21 mouse cellular contexts compared by ENCODE assay signal in genomic region chr4:138785721-138786120, GRCm38 (mm10). TPM values are rescaled to one million over a fixed set of nuclear protein-coding genes. Genes with fewer than 3 reads are reported as not detected.
DNase-seq lines count a peak whose midpoint lies in the region; ATAC-seq and TF ChIP-seq lines count a peak whose summit lies in the region.
"Had no signal": no experiment of that assay in that cellular context is flagged by ENCODE, and none has a peak within 500 bp of the region (broad histone marks: within the 10 kb centered on the region; RNA-seq: fewer than 3 reads in every experiment).

No protein-coding gene starts in this region.

- H3K4me1 ChIP-seq in midbrain, postnatal 0 days (ENCODE audit: insufficient read depth, low read length): no peaks in the 10 kb centered on the region
- H3K4me1 ChIP-seq in midbrain, embryonic 15.5 days: no peaks in the 10 kb centered on the region
- no peaks in the 10 kb centered on the region; the same call in 1 of the 2 replicates for H3K4me1 ChIP-seq in stomach, embryonic 15.5 days
- H3K4me1 ChIP-seq: embryonic facial prominence, embryonic 13.5 days; hindbrain, embryonic 15.5 days; neural tube, embryonic 12.5 days had no signal

- H3K27me3 ChIP-seq in midbrain, postnatal 0 days (ENCODE audit: insufficient read depth, low read length): no peaks in the 10 kb centered on the region
- no peaks in the 10 kb centered on the region for H3K27me3 ChIP-seq in midbrain, embryonic 15.5 days (replicated peaks)
- H3K27me3 ChIP-seq in stomach, embryonic 15.5 days (replicated peaks): no peaks in the 10 kb centered on the region
- H3K27me3 ChIP-seq: embryonic facial prominence, embryonic 13.5 days; hindbrain, embryonic 15.5 days; neural tube, embryonic 12.5 days had no signal

- no peak overlapping the region for H3K9ac ChIP-seq in midbrain, postnatal 0 days (replicated peaks; ENCODE audit: low read length, poor library complexity, severe bottlenecking)
- H3K9ac ChIP-seq in midbrain, embryonic 15.5 days: no peak overlapping the region
- H3K9ac ChIP-seq in stomach, embryonic 15.5 days: no peak overlapping the region
- H3K9ac ChIP-seq: embryonic facial prominence, embryonic 13.5 days; hindbrain, embryonic 15.5 days; neural tube, embryonic 12.5 days had no signal

- H3K4me2 ChIP-seq in midbrain, postnatal 0 days (ENCODE audit: low read depth, low read length, poor library complexity, severe bottlenecking): no peak overlapping the region
- no peak overlapping the region for H3K4me2 ChIP-seq in midbrain, embryonic 15.5 days
- H3K4me2 ChIP-seq in stomach, embryonic 15.5 days: no peak overlapping the region
- H3K4me2 ChIP-seq: embryonic facial prominence, embryonic 13.5 days; heart, embryonic 11.5 days; hindbrain, embryonic 15.5 days; neural tube, embryonic 12.5 days had no signal

- peak; percentile 19; the same call in 1 of the 2 replicates for TF ChIP-seq CTCF in gastrocnemius, adult 2 months (IDR thresholded peaks at IDR 0.05)
- TF ChIP-seq CTCF in layer of hippocampus, adult 2 months (conservative IDR thresholded peaks at IDR 0.05): peak; percentile 54
- peak; percentile 31 for TF ChIP-seq CTCF in midbrain, postnatal 0 days (IDR thresholded peaks at IDR 0.05)

- 55% methylated on average over 4 of the region's 4 CpGs for WGBS in midbrain, postnatal 0 days
- WGBS in midbrain, embryonic 15.5 days: 56% methylated on average over 4 of the region's 4 CpGs
- WGBS in stomach, embryonic 15.5 days: 47% methylated on average over 4 of the region's 4 CpGs

- no peak overlapping the region for H3K4me3 ChIP-seq in gastrocnemius, adult 2 months
- H3K4me3 ChIP-seq in layer of hippocampus, adult 2 months: no peak overlapping the region
- H3K4me3 ChIP-seq in midbrain, postnatal 0 days (ENCODE audit: low read depth, low read length): no peak overlapping the region
- H3K4me3 ChIP-seq in midbrain, embryonic 15.5 days: no peak overlapping the region
- no peak overlapping the region for H3K4me3 ChIP-seq in stomach, embryonic 15.5 days (replicated peaks)
- H3K4me3 ChIP-seq: embryonic facial prominence, embryonic 13.5 days; hindbrain, embryonic 15.5 days; neural tube, embryonic 12.5 days had no signal

- intact Hi-C loops in gastrocnemius, adult 2 months (cut with DNase I): no loop called here
- intact Hi-C loops in gastrocnemius, postnatal 36 days (cut with DNase I): no loop called here

- DNase-seq in gastrocnemius, adult 2 months: no peak
- DNase-seq in gastrocnemius, postnatal 36 days: no peak
- no peak for DNase-seq in layer of hippocampus, adult 2 months (ENCODE audit: low spot score in 2 of 2)
- no peak for DNase-seq in layer of hippocampus, adult 9-10 months (ENCODE audit: low spot score)
- no peak for DNase-seq in midbrain, postnatal 0 days (ENCODE audit: low spot score)
- DNase-seq: adrenal gland, adult 2 months; cerebellum, adult 11-12 months; gastrocnemius, postnatal 14 days; liver; spleen, adult 18-20 months; thymus, postnatal 14 days had no signal

- ATAC-seq in midbrain, postnatal 0 days (ENCODE audit: low FRiP score): no peak
- ATAC-seq in midbrain, embryonic 15.5 days (replicated peaks): no peak
- peak; percentile 22; the same call in 1 of the 2 replicates for ATAC-seq in stomach, embryonic 15.5 days (ENCODE audit: insufficient read depth, low FRiP score, low read depth)
- no peak for ATAC-seq in CD4-positive, CD25-positive, alpha-beta regulatory T cell, adult 4 months

- H3K27ac ChIP-seq in gastrocnemius, adult 2 months: peak overlapping the region; percentile 41; the same call in 1 of the 2 replicates
- no peak overlapping the region for H3K27ac ChIP-seq in layer of hippocampus, adult 2 months
- H3K27ac ChIP-seq in midbrain, postnatal 0 days (ENCODE audit: low read depth, low read length): no peak overlapping the region
- no peak overlapping the region for H3K27ac ChIP-seq in midbrain, embryonic 15.5 days
- H3K27ac ChIP-seq in stomach, embryonic 15.5 days: no peak overlapping the region
- H3K27ac ChIP-seq: embryonic facial prominence, embryonic 13.5 days; hindbrain, embryonic 15.5 days; neural tube, embryonic 12.5 days had no signal

- no peaks in the 10 kb centered on the region for H3K9me3 ChIP-seq in midbrain, postnatal 0 days (ENCODE audit: low read length)
- H3K9me3 ChIP-seq in midbrain, embryonic 15.5 days: no peaks in the 10 kb centered on the region
- H3K9me3 ChIP-seq in stomach, embryonic 15.5 days: no peaks in the 10 kb centered on the region
- H3K9me3 ChIP-seq: embryonic facial prominence, embryonic 13.5 days; hindbrain, embryonic 15.5 days; neural tube, embryonic 12.5 days had no signal

- H3K36me3 ChIP-seq in midbrain, postnatal 0 days (ENCODE audit: insufficient read depth, low read length): no peaks in the 10 kb centered on the region
- no peaks in the 10 kb centered on the region for H3K36me3 ChIP-seq in midbrain, embryonic 15.5 days (replicated peaks)
- no peaks in the 10 kb centered on the region for H3K36me3 ChIP-seq in stomach, embryonic 15.5 days
- H3K36me3 ChIP-seq: embryonic facial prominence, embryonic 13.5 days; hindbrain, embryonic 15.5 days; neural tube, embryonic 12.5 days had no signal

RNA-seq across cellular contexts. Expression of gene Pla2g2d, which starts 10.2 kb away (rescaled TPM):
- under 1 TPM in 1 of 2 experiments, not detected in 1; 0.28 TPM for total RNA-seq in gastrocnemius, adult 2 months (2021)
- under 1 TPM; 0.20 to 0.27 TPM for total RNA-seq in gastrocnemius, postnatal 36 days (2021)
- total RNA-seq in layer of hippocampus, adult 2 months (2021): under 1 TPM; 0.23 to 0.64 TPM
- 0.47 TPM in 1 of 2 replicates, not detected in the other for total RNA-seq in midbrain, postnatal 0 days (2014; rRNA removed)
- polyA plus RNA-seq in midbrain, postnatal 0 days (2015; fragmentation: Nextera tagmentation; extraction: Ambion mirVana): 0.38 and 0.52 TPM in 2 replicates
- 0.10 and 0.31 TPM in 2 replicates for polyA plus RNA-seq in midbrain, embryonic 15.5 days (2015; fragmentation: Nextera tagmentation; extraction: Ambion mirVana)
- 0.62 and 1.1 TPM in 2 replicates for polyA plus RNA-seq in stomach, embryonic 15.5 days (2015; fragmentation: Nextera tagmentation; extraction: Ambion mirVana)
- under 1 TPM; 0.15 to 0.85 TPM for polyA plus RNA-seq in CD4-positive, CD25-positive, alpha-beta regulatory T cell, adult 4 months (2017; shearing (Covaris generic))
- total RNA-seq: gastrocnemius, postnatal 14 days; MEL; monocyte, adult 5-6 weeks had no signal
- polyA plus RNA-seq: C2C12; heart, embryonic 11.5 days had no signal

RNA-seq across cellular contexts. Expression of gene Pla2g2f, which starts 28.3 kb away (rescaled TPM):
- total RNA-seq in gastrocnemius, adult 2 months (2021): not detected
- not detected for total RNA-seq in gastrocnemius, postnatal 36 days (2021)
- 1 to 10 TPM; 1.6 to 2.3 TPM for total RNA-seq in layer of hippocampus, adult 2 months (2021)
- total RNA-seq in midbrain, postnatal 0 days (2014; rRNA removed): 0.33 and 1.9 TPM in 2 replicates
- 0.06 TPM in 1 of 2 replicates, not detected in the other for polyA plus RNA-seq in midbrain, postnatal 0 days (2015; fragmentation: Nextera tagmentation; extraction: Ambion mirVana)
- polyA plus RNA-seq in midbrain, embryonic 15.5 days (2015; fragmentation: Nextera tagmentation; extraction: Ambion mirVana): 0.06 and 0.13 TPM in 2 replicates
- polyA plus RNA-seq in stomach, embryonic 15.5 days (2015; fragmentation: Nextera tagmentation; extraction: Ambion mirVana): 1.3 and 1.5 TPM in 2 replicates
- polyA plus RNA-seq in CD4-positive, CD25-positive, alpha-beta regulatory T cell, adult 4 months (2017; shearing (Covaris generic)): not detected
- total RNA-seq: gastrocnemius, postnatal 14 days; MEL; monocyte, adult 5-6 weeks had no signal
- polyA plus RNA-seq: C2C12; heart, embryonic 11.5 days had no signal

RNA-seq across cellular contexts. Expression of gene Ubxn10, which starts 48.8 kb away (rescaled TPM):
- total RNA-seq in gastrocnemius, adult 2 months (2021): under 1 TPM in 1 of 2 experiments, not detected in 1; 0.20 TPM
- total RNA-seq in gastrocnemius, postnatal 36 days (2021): under 1 TPM; 0.10 to 0.12 TPM
- 1 to 10 TPM; 1.9 to 2.1 TPM for total RNA-seq in layer of hippocampus, adult 2 months (2021)
- total RNA-seq in midbrain, postnatal 0 days (2014; rRNA removed): 5.4 and 9.6 TPM in 2 replicates
- 3.5 and 4.3 TPM in 2 replicates for polyA plus RNA-seq in midbrain, postnatal 0 days (2015; fragmentation: Nextera tagmentation; extraction: Ambion mirVana)
- 4.3 and 4.7 TPM in 2 replicates for polyA plus RNA-seq in midbrain, embryonic 15.5 days (2015; fragmentation: Nextera tagmentation; extraction: Ambion mirVana)
- polyA plus RNA-seq in stomach, embryonic 15.5 days (2015; fragmentation: Nextera tagmentation; extraction: Ambion mirVana): 1.3 and 1.6 TPM in 2 replicates
- polyA plus RNA-seq in CD4-positive, CD25-positive, alpha-beta regulatory T cell, adult 4 months (2017; shearing (Covaris generic)): not detected
- total RNA-seq: MEL; monocyte, adult 5-6 weeks had no signal
- polyA plus RNA-seq: C2C12 had no signal
